In the genomic region with DNA sequence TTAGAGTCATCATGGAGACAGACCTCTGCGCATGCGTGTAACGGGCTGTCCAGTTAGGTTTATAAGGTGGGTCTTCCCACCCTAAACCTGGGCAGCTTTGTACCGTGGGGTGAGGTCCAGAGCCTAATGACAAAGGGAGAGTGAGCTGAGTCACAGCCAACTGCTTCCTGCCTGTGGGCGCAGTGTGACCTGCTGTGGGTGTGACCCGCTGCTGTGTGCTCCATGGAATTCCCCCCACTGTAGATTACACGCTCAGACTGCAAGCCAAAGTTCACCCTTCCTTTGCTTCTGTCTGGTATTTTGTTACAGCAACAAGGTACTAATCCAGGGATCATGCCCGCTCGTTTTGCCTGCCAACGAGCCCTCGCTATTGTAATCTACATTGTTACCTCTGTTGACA, we compare ENCODE assay signal across 9 mouse cellular contexts.
"Had no signal": no experiment of that assay in that cellular context is flagged by ENCODE, and none has a peak within 500 bp of the region (broad histone marks: within the 10 kb centered on the region; RNA-seq: fewer than 3 reads in every experiment).

No protein-coding gene starts in this region.

- ATAC-seq: midbrain, embryonic 13.5 days had no signal

- DNase-seq: kidney, adult 18-20 months; kidney, postnatal 14 days; lung, adult 18-20 months; lung, postnatal 4 days; right cerebral cortex, adult 18-20 months; right cerebral cortex, postnatal 25 days; thymus, adult 2 months; thymus, postnatal 25 days had no signal
